Mouse (Mus musculus) adrenal gland, postnatal 10 days (tissue): ENCODE data around the gene I830077J02Rik. TPM values are rescaled to one million over a fixed set of nuclear protein-coding genes. Genes with fewer than 3 reads are reported as not detected.
"Not testable (repeated sequence)": the region's sequence is repeated elsewhere in the genome, so short reads cannot be mapped to it uniquely, and the experiment has no call there.

ENCODE experiments used
- DNase-seq: peaks from one replicate; pipeline ENCODE4 v3.0.0; 2021; ENCODE audit warnings: mixed read lengths
- long read RNA-seq, 2 experiments: library from polyadenylated mRNA; stranded (forward); transcript quantifications; one replicate each; pipeline ENCODE4 v2.0.0; 2021
- total RNA-seq, 2 experiments: library from RNA; stranded (reverse); gene quantifications; 2 replicates each; pipeline ENCODE4 v1.2.3; 2021

Gene I830077J02Rik
- 1 to 10 TPM; 1.6 TPM for total RNA-seq
- long read RNA-seq, experiment 1, result 0 reads
- long read RNA-seq, experiment 2, partial matches to known transcripts, result 0 of 1 reads
- long read RNA-seq, experiment 2, other reads (novel, unspliced or antisense), result 0 of 1 reads

DNA sequence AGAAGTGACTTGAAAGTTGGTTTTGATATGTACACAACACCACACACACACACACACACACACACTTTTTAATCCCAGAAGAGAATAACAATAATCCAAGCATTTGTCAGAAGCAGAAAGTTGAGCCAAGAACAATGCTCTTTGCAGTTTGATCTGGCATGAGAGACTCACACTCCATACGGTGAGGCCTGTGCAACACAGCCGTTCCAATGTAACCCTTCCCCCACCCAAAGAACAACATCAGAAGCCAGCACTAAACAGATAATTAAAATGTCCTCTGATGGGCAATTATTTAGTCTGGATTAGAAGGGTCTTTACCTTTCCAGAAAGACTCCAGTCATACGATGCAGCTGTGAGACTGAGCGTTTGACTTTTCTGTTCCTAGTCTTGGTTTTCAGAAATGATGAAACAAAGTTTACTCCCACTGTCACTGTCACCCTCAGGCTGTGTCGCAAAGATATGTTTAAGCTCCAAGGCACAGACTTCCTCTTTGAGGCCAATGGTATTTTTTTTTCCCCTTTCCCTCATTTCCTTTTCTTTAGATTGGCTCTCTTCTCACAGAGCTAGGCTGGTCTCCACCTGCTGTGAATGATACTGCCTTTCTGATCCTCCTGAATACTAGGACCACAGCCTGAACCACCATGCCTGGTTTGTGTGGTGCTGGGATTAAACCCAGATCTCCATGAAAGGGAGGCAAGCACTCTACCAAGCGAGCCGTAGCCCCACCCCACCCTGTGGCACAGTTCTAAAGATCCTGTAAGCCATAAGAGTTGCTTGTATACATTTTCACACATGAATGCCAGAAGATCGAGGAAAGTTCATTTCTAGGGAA is at the start of gene I830077J02Rik:
TSS of gene I830077J02Rik (minus strand) at position 425 of the 832 bp plus-strand sequence.
- no peak for DNase-seq

DNA sequence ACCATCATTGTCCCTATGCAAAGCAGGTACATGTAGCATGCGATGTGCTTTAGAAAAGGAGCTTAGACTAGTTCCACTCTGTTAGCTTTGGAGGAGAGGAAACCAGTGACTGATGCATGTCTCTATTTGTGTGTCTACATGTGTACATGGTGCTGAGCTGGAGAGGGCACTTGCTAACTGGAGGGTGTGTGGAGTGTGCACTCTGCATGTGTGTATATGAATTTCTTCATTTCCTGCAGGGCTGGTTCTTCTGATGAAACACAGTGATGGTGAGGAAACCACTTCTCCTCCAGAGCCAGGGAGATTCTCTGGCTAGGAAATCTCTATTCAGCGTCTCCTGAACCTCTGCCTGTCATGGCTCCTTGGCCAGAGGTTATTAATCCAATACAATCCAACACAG is 41.7 kb upstream of the I830077J02Rik start:
- no peak for DNase-seq

DNA sequence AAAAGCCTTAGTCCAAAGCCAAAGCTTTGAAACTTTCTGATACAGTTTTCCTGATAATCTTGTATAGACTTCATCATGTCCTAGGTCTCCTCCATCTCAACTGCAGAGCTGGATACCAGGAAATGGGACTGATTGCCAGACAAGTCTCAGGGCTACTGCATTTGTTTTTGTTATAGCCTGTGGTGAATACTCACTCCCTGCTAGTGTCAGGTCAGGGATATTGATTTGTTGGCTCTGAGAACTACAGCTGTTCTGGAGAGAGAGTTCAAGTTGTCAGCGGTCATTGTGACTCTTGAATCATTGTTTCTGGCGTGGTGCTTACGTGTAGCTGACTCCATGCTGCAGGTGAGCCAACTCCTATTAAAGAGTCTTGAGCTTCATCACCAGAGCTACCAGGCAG is 40.9 kb upstream of the I830077J02Rik start, which contains the start of gene Ovgp1:
TSS of gene Ovgp1 (plus strand) at position 301 of the 400 bp plus-strand sequence.
- DNase-seq, result no peak

DNA sequence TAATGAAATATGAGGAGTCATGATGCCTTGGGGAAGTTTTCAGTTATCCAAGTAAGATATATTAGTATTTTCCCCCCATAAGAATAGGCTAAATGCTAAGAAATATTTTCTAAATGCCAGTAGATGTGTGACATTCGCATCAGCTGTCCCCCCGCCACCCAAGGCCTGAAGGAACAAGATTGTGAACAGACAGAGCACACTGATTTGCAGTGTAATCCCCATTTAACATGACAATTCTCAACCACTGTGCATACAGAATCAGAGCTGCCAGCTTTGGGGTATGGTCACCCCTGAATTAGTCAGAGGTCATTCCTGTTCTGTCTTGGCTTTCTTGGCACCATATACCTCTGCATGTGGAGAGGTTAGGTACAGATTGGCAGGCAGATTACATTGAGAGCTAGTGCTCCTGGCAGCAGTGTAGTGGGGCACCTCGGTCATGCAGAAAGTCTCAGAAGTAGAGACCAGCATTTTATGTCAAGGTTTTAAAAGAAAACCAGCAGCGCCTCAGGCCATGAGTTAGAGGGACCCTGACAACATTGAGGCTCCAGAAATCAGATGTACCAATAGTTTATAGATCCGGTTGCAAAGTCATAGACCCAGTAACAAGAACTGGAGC is 39.5 kb upstream of the I830077J02Rik start:
- DNase-seq, result no peak

DNA sequence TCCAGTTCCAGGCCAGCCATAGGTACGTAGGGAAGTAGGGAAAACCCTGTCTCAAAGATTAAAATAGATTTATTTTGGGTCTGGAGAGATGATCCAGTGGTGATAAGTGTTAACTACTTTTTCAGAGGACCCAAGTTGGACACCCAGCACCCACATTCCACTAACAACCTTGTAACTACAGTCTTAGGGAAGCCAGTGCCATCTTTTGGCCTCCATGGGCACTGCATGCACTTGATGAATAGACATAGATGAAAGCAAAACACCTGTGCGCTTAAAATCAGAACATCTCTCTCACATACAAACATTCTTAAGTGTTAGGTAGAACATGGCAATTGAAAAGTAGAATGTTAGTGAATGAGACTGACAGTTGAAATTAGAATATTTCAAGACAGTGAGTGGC is 28.2 kb upstream of the I830077J02Rik start:
- DNase-seq, result no peak

DNA sequence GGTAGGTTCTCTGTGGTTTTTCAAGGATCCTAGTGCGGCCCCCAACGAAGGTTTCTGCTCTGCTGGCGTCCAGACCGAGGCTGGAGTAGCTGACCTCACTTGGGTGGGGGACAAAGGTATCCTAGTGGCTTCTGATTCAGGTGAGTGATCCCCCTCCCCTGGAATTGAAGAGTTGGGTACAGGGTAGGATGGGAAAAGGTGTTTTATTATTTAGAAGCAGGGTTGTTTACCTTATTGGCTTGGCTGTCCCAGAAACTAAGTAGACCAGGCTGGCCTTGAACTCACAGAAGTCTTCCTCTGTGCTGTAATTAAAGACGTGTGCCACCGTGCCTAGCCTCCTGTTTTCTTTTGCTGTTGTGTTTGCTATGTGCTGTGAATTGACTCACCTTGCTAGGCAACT is 27.5 kb upstream of the I830077J02Rik start, which contains the start of gene Atp5f1:
TSS of gene Atp5f1 (minus strand) at position 101 of the 400 bp plus-strand sequence.
- DNase-seq, result no peak

DNA sequence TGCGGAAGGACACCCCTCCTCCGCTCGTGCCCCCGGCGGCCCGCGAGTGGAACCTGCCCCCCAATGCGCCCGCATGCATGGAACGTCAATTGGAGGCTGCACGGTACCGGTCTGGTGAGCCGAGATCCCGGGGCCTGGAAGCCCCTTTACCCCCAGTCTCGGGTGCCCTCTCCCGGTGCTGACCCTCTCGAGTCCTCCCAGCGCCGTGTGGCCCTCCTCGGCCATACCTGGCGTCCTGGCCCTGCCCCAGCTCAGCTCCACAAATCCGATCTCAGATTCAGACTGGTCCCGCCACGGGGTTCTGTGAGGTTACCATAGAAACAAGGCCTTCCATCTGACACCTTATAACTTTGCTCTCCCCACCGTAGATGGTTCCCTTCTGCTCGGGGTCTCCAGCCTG is 27.1 kb upstream of the I830077J02Rik start:
- DNase-seq, result no peak

DNA sequence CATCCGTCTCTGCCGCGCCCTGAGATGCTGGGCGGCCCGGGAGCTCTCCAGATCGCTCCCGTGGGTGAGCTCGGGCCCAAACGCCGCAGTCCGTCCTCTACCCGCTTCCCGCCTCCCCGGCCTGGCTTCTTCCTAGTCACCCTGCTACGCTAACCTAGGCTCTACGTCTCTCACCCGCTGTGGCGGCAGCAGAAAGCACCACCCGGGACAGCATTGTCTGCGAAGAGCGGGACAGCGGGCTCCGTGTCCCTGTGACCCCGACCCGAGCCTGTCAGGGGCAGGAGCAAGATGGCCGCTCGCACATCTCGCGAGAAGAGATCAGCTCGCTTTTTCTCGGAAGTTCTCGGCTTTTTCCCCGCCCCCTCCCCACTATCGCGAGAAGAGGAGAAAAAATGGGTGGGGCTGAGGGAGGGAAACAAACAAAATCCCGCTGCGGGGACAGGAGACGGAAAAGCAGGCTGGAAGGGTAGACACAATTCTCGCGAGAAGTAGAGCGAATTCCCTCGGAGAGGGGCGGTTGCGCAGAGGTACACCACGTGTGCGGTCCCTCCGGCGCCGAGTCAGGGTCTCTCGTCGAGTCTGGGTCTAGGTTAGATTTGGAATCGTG is 26.6 kb upstream of the I830077J02Rik start, which contains the start of gene Wdr77:
TSS of gene Wdr77 (plus strand) at position 396 of the 607 bp plus-strand sequence.
- peak; percentile 97 for DNase-seq

DNA sequence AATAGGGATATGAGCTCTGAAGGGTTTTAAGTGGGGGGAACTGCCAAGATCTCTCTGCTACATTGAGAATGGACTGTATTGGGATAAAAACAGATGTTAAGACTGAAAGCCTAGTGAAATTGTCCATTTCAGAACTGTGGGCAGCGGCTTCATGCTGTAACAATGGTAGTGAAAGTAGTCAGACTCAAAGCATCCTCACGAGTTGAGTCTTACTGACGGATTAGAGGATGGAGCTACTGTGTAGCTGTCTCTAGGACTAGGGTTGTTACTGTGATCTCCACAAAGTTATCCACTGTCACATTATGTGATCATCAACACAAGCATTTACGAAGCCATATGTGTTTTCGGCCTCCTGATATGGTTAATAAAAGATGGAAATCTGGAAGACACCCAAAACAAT is 25.7 kb upstream of the I830077J02Rik start:
- no peak for DNase-seq

DNA sequence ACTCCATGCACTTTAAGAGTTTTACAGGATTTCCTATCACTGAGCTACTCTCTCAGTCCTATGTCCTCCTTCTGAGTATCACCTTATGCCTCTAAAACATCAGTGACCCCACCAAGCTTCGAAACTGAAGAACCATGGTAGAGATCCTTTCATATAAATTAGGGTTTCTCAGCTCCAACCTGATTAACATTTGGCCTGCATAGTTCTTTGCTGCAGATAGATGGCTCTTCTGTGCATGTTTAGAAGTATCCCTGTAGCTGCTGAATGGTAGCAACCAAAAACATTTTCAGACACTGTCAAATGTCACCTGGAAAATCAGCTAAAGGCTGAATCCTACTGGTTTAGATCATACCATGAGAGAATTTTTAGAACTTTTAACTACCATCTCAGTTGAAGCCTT is 24.8 kb upstream of the I830077J02Rik start:
- no peak for DNase-seq

DNA sequence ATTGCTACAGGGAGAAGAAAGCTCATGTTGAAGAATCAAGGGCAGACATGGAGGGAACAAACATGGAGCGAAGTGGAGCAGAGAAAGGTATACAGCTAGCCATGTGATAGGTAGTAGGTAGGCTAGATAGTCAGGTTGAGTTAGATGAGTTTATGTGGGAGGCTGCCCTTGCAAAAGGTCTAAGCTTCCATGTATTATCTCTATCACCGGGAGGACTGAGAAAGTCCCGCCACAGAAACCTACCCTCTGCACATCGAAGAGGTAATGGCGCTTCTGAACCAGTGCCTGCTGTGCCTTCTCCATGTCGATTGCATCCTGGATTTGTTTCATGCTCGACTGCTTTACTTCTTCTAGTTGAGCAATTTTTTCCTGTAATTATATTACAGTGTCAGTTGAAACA is 18.9 kb upstream of the I830077J02Rik start:
- DNase-seq, result no peak

DNA sequence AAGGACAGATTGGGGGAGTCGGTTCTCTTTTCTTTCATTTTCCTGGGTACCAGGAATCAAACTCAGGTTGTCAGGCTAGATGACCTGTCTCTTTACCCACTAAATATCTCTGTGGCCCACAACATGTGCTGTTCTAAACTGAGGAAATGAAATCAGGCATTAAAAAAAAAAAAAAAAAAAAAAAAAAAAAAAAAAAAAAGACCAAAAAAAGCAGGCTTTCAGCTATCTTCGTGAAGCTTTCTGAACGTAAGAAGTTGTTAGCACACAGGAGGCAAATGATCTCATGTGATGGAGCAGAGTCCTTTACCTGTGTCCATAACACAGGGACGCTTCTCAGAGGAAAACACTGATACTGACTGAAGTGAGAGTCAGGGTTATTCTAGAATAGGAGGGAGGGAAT is 3.6 kb upstream of the I830077J02Rik start:
- DNase-seq, result no peak

DNA sequence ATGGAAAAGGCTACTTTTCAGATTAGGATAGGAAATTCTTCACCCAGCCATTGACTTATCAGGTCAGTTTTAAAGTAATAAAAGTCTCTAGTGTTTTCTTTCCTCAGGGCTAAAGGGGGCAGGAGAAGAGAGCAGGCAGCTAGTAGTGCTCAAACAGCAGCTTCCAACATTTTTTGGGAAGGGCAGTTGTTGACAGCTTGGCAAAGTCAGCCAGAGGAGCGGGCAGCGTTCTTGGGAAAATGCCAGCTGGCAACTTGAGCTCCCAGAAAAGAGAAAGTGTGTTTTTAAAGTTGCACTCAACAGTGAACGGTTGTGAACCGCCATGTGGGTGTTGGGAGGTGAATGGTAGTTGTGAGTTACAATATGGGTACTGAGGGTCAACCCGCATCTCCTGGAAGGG is 2.6 kb upstream of the I830077J02Rik start:
- DNase-seq, result peak; percentile 81

DNA sequence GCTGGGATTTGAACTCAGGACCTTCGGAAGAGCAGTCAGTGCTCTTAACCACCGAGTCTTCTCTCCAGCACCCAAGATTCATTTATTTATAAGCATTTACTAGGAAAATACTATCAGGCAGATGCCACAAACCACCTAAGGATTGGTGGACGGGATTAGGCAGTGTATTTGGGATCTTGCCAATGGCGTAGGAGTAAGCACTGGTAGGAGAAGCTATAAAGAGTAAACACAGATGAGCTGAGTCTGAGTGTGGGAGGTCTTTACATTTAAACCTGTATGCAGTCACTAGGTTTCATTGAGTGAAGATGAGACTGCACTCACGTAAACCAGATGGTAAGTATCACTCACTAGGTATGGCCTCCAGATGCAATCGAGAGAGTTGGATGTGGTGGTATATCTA is 1.5 kb upstream of the I830077J02Rik start:
- DNase-seq, result no peak

DNA sequence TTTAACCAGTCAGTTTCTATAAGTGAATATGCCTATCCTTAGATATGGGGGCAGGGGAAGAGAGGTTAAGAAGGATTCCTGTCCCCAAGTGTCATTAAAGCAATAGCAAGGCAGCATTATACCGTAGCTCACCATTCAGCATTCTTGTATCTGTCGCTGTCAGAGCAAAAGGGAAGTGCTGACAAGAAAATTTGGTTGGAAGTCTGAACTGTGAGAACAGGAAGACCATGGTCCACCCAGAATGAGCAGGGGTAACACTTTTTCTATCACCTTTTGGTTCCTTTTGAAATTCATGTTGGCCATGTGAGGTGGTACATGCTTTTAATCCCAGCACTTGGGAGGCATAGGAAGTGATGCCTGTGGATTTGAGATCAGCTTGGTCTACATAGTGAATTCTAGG is 1.4 kb downstream of the I830077J02Rik start:
- DNase-seq, result no peak

DNA sequence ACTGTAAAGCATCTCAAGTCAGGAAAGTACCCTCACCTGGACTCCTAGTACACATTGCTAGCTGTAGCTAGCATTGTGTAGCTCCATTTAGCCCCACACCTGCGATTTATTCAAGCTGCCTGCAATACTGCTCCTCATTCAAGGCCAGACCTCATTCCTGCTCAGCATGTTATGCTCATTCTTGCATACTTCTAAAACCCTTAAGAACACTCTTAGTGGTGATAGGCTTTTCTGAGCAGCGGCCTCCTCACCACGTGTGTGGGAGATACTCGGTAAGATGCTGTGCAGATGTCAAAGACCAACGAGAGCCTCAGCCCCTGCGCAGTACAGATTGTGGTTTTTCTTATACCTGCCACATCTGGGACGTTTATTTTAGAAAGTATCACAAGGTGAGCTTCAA is 2.6 kb downstream of the I830077J02Rik start:
- DNase-seq, result no peak

DNA sequence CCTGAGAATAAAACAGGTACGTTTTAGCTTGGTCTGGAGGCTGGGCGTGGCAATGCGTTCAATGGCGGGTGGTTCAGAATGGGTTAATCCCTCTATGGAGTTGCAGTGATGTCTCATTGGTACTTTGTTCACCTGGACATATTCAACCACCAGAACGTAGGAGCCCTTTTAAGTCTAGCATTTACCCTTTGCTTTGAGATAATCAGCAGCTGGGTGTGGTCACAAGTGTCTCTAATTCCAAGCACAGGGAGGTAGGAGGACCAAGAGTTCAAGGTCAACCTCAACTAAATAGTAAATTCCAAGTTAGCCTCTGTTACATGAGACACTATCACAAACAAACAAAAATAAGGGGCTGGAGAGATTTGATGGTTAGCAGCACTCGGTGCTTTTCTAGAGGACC is 3.7 kb downstream of the I830077J02Rik start:
- no peak for DNase-seq

DNA sequence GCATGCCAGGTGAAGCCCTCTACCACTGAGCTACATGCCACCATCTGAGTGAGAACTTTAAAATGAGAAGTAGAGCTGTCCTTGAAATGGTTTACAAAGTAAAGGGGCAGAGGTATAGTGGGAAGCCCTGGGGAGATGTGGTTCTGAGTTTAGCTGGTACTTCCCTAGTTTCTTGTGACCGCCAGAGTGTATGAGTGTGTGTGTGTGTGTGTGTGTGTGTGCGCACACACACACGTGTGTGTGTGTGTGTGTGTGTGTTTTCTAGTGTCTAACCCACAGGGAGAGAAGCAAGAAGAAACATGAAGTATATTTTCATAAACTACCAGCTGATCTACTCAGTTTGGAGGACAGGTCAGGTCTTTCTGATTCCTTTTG is 4.3 kb downstream of the I830077J02Rik start:
- DNase-seq, result no peak

DNA sequence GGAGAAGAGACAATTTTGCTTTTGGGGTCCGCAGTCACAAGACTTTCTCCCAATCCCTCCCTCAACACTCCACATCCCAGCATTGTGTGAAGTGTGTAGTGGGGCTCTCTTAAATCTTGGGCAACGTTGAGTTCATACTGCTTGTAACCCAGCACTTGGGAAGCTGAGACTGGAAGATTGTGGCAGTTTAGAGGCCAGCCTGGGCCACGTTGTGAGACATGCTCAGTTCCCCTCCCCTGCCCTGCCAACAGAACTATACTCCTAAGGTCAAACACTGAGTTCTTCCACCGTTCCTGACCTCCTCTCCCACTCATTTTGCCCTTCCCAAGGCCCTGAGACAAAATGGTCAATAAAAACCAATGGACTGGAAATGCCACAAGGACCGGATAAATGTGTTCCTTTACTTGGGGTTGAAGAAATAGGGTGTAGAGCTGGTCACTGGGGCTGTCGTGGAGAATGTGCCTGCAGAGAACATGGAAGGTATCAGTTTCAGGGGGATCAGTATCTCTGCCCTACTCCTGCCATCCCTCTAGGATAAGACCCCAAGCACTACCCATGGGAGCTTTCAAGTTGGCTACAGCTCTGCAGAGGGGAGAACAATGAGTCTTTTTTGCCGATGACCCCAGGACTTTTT is 4.8 kb downstream of the I830077J02Rik start:
- no peak for DNase-seq

DNA sequence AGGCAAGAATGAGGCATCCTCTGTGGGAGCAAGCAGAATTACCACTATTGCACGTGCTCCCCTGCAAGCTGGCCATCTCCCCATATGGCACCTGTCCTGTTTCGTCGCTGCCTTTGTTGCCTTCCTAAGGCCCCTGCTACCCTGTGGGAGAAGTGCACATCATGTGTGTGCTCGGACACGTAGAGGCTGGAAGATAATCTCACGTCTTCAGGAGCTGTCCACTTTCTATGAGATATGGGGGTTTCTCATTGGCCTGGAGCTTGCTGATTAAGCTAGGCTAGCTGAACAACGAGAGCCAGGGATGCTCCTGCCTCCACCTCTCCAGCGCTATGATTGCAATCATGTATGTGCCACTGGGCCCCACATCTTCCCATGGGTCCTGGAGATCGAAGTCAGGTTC is 7.8 kb downstream of the I830077J02Rik start:
- no peak for DNase-seq

DNA sequence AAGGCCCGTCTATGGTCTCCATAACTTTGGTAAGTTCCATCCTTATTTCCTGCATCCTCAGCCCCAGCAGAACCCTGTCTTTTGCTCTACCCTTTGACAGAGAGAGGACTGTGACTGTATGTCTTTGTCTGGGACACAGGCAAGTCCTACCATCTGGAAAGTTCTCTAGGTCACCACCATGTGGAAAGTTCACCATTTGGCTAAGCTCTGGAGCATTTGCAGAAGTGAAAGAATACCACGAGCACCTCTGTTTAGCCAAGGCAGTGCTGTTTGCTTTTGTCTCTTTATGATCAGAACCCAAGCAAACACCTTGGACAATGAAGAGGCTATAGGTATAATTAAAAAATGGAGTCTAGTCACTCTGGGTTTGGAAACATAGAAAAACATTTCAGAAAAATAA is 10.5 kb downstream of the I830077J02Rik start:
- no peak for DNase-seq

DNA sequence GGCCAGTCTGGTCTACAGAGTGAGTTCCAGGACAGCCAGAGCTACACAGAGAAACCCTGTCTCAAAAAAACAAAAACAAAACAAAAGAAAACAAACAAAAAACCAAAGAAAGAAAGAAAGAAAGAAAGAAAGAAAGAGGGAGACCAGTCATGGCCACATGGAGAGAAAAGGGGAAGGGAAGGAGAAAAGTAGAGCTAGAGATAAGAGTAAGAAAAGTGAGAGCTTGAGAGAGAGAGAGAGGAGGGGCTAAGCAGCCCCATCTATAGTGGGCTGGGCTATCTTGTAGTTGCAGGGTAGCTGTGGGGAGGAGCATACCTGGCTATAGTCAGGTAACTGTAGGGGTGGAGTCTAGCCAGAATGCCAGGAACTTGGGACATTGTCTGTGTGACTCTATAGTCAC is 11.7 kb downstream of the I830077J02Rik start:
- not testable (repeated sequence) for DNase-seq

DNA sequence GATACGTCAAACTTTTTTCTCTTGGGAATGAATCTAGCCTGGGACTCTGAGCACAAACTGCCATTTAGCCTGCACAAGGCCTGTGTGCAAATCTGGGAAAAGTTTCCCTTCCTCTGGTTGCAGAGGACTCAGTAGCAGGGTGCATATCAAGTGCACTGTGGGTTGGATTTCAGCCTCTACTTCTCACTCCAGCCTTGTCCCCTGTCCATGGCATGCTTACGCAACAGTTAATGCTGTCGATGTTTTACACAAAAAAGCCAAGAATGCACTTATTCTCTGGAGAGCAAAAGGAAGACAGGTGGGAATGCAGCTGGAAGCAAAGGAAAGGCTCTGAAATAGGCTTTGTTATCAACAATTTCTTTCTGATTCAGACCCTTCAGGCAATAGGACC is 14.1 kb downstream of the I830077J02Rik start:
- DNase-seq, result no peak
